In the genomic region with DNA sequence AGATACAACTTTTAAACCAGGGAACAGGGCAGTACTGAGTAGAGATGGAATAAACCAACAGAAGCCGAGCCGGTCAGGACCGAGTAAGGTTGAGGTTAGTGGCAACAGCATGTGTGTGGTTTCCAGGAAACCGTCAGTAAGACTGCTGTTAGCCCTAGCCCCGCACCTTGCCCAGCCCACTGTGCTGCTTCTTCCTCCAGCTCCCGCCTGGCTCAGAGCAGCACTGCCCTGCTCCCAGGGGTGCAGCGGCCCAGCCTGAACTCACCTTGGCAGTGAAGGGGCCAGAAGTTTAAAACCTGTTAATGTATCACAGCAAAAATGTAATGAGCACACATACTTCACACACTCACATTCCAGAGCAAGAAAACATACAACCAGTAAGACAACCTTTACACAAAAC, we compare ENCODE assay signal across 17 mouse cellular contexts. TPM values are rescaled to one million over a fixed set of nuclear protein-coding genes. Genes with fewer than 3 reads are reported as not detected.
DNase-seq lines count a peak whose midpoint lies in the region; ATAC-seq and TF ChIP-seq lines count a peak whose summit lies in the region.
"Had no signal": no experiment of that assay in that cellular context is flagged by ENCODE, and none has a peak within 500 bp of the region (broad histone marks: within the 10 kb centered on the region; RNA-seq: fewer than 3 reads in every experiment).

No protein-coding gene starts in this region.

- no peak overlapping the region for H3K9ac ChIP-seq in lung, postnatal 0 days (replicated peaks; ENCODE audit: low read depth)
- no peak overlapping the region for H3K9ac ChIP-seq in intestine, embryonic 14.5 days (ENCODE audit: low read length)
- H3K9ac ChIP-seq: embryonic facial prominence, embryonic 15.5 days; hindbrain, embryonic 15.5 days; liver, postnatal 0 days had no signal

- 60% methylated on average over 7 of the region's 7 CpGs for WGBS in lung, postnatal 0 days
- 71% methylated on average over 7 of the region's 7 CpGs for WGBS in intestine, embryonic 14.5 days

- H3K9me3 ChIP-seq in lung, postnatal 0 days (ENCODE audit: low read length): no peaks in the 10 kb centered on the region
- no peaks in the 10 kb centered on the region for H3K9me3 ChIP-seq in intestine, embryonic 14.5 days (ENCODE audit: control insufficient read depth, low read length)
- H3K9me3 ChIP-seq: embryonic facial prominence, embryonic 15.5 days; hindbrain, embryonic 15.5 days had no signal

- H3K27ac ChIP-seq in lung, postnatal 0 days (ENCODE audit: low read length): 0 out of 2 replicates have a peak overlapping the region, but pooled peaks have one; percentile 29
- H3K27ac ChIP-seq in intestine, embryonic 14.5 days (ENCODE audit: low read depth): no peak overlapping the region
- H3K27ac ChIP-seq: embryonic facial prominence, embryonic 15.5 days; hindbrain, embryonic 15.5 days; macrophage had no signal

- ATAC-seq in lung, postnatal 0 days: peak; percentile 69
- ATAC-seq in intestine, embryonic 14.5 days (replicated peaks; ENCODE audit: low FRiP score, low TSS enrichment, low read depth): 0 out of 2 replicates have a peak, but pooled peaks have one; percentile 32
- ATAC-seq: liver, postnatal 0 days; midbrain, embryonic 16.5 days had no signal

- H3K4me1 ChIP-seq in lung, postnatal 0 days (ENCODE audit: insufficient read depth, low read depth, low read length): peaks cover 8% of the 10 kb centered on the region; the same call in 1 of the 2 replicates
- H3K4me1 ChIP-seq in intestine, embryonic 14.5 days (replicated peaks; ENCODE audit: control insufficient read depth, insufficient read depth, low read length): peaks cover 12% of the 10 kb centered on the region; the same call in 1 of the 2 replicates
- H3K4me1 ChIP-seq: embryonic facial prominence, embryonic 15.5 days had no signal

- no peak for TF ChIP-seq EP300 in lung, postnatal 0 days (IDR thresholded peaks at IDR 0.05)

- H3K4me2 ChIP-seq in lung, postnatal 0 days (replicated peaks; ENCODE audit: low read depth, low read length): no peak overlapping the region
- no peak overlapping the region for H3K4me2 ChIP-seq in intestine, embryonic 14.5 days (ENCODE audit: low read length)
- H3K4me2 ChIP-seq: embryonic facial prominence, embryonic 15.5 days; hindbrain, embryonic 15.5 days had no signal

- H3K4me3 ChIP-seq in lung, postnatal 0 days (ENCODE audit: low read depth, low read length): no peak overlapping the region
- H3K4me3 ChIP-seq in intestine, embryonic 14.5 days (ENCODE audit: low read depth, low read length): no peak overlapping the region
- H3K4me3 ChIP-seq: embryonic facial prominence, embryonic 15.5 days; hindbrain, embryonic 15.5 days had no signal

- no peak for TF ChIP-seq CTCF in lung, postnatal 0 days (IDR thresholded peaks at IDR 0.05)

- H3K36me3 ChIP-seq in lung, postnatal 0 days (ENCODE audit: insufficient read depth, low read length): no peaks in the 10 kb centered on the region
- H3K36me3 ChIP-seq in intestine, embryonic 14.5 days (ENCODE audit: control insufficient read depth, insufficient read depth, low read length): peaks cover 17% of the 10 kb centered on the region
- H3K36me3 ChIP-seq: hindbrain, embryonic 15.5 days had no signal

- DNase-seq in lung, postnatal 0 days (ENCODE audit: low spot score): peak; percentile 50
- DNase-seq in lung, postnatal 14 days: no peak
- no peak for DNase-seq in intestine, embryonic 14.5 days (ENCODE audit: low spot score)
- peak; percentile 38 for DNase-seq in kidney, adult 9 months
- peak; percentile 33 to 46 for DNase-seq in kidney, postnatal 4 days
- no peak for DNase-seq in right cerebral cortex, adult 2 months (ENCODE audit: low spot score in 2 of 2)
- DNase-seq in right cerebral cortex, postnatal 10 days (ENCODE audit: low spot score in 2 of 2): no peak
- no peak for DNase-seq in cerebellum, adult 11 months
- DNase-seq: cerebellum, adult 9-10 months; gastrocnemius, postnatal 14 days; liver, postnatal 0 days; retina, postnatal 1 day; thymus, postnatal 36 days had no signal

- H3K27me3 ChIP-seq in lung, postnatal 0 days (replicated peaks; ENCODE audit: insufficient read depth, low read length): no peaks in the 10 kb centered on the region
- H3K27me3 ChIP-seq in intestine, embryonic 14.5 days (replicated peaks; ENCODE audit: control insufficient read depth, insufficient read depth, low read length): no peaks in the 10 kb centered on the region
- H3K27me3 ChIP-seq: embryonic facial prominence, embryonic 15.5 days; hindbrain, embryonic 15.5 days had no signal

RNA-seq across cellular contexts. Expression of a gene that starts 53.4 kb away (rescaled TPM):
- 42.2 and 45.1 TPM in 2 replicates for polyA plus RNA-seq in lung, postnatal 0 days (2015; fragmentation: Nextera tagmentation; extraction: Ambion mirVana)
- 68.9 and 71.2 TPM in 2 replicates for polyA plus RNA-seq in intestine, embryonic 14.5 days (2014; fragmentation: Nextera tagmentation; extraction: Ambion mirVana)

Comparison
In these comparisons a context has a peak if more than half of its experiments do, and no peak if none do; other contexts are left out.
1. DNase-seq: peak in lung, postnatal 0 days (single experiment), kidney, adult 9 months (single experiment) and kidney, postnatal 4 days (2 of 2); none in lung, postnatal 14 days (single experiment), intestine, embryonic 14.5 days (single experiment), right cerebral cortex, adult 2 months (0 of 2), right cerebral cortex, postnatal 10 days (0 of 2) and cerebellum, adult 11 months (single experiment).